Mouse (Mus musculus) kidney, postnatal 36 days (tissue): ENCODE results near the gene Cryab.
A peak's percentile ranks its signal among the peaks of the same experiment; 100 is the strongest.

Experiments used
- DNase-seq, 2 experiments: peaks; one replicate each; pipeline ENCODE4 v3.0.0; 2021 to 2022; ENCODE audit warnings: mixed read lengths in 2 of 2

Cryab gene

DNA sequence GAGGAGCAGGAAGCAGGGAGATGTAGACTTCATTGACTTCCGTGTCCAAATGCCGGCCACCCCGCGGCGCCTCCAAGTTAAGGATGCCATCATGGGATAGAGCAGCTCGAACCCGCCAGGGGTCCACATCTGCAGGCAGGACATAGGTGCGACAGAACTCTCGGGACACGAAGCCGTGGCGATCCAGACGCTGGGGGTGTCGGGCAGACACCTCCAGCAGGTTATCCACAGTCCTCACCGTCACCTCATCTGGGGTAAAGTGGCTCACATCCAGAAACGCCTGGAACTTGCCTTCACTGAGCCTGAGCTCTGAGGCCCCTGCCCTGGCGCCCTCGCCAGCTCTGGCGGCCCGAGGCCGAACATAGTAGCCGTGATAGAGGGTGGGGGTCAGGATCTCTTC, at the start of gene Cryab:
Cryab (plus strand) TSS at position 3 of the 400 bp plus-strand sequence.
- no peak for DNase-seq

DNA sequence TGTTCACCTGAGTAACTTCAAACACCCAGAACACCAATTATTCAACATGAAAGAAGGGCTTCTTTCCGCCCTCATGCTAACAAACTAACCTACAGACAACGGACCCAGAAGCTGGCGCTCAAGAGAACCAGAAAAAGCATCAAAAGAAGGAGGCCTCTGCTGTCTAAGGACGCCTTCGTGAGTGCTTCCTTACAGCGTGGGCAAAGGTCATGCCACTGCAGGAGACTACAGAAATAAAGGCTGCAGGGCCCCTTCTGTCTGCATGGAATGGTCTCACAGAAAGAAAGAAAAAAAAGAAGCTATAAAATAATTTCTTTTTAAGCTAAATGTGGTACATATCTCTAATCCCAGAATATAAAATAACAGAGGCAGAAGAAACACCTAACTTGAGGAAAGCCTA, 46.2 kb upstream of the Cryab start:
- DNase-seq, result no peak

DNA sequence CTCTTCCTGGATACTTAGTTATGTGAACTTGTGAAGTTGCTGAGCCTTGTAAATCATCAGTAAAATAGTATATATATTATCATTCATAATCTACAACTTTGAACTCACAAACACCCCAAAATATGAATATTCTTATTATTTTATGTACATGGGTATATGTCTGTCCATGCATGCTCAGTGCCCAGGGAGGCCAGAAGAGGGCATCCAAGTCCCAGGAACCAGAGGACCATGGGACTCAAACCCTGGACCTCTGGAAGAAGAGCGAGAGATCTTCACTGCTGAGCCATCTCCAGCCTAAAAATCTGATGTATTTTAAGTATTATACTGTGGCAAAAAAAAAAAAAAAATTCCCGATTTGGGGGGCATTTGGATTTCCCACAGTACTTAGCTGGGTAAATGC, 42.0 kb upstream of the Cryab start:
- peak; percentile 33 to 66 for DNase-seq

DNA sequence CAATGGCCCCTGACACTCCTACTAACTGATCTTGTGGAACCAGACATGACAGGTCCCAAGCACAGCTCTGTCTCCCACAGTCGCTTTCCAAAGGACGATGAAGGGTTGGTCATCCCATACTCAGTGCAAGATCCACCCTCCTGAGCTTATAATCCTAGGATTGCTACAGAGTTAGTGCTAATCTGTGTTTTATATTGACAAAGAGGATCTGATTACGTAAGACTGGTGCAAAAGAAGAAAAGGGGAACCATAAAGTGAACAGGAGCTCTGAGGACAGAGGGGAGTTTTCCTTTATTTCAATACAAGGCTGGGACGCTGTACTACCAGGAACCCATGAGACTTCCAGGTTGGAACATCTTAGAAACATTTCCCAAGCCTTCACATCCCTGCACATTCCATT, 39.8 kb upstream of the Cryab start:
- no peak for DNase-seq

DNA sequence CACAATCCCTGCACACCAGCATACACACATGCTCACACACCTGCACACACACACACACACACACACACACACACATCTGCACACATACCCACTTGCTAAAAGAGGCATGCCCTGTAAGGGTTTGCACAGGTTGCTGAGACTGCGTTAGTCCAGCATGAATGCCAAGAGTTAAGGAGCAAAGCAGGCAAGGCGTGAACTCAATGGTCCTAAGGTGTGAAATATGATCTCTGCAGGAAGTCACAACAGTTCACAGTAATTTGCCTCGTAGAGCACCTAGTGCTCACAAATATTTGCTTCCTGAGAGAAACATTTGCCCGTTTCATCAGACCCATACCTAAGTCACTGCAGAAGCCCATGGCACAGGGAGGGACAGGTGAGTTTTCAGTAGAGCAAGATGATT, 36.9 kb upstream of the Cryab start:
- DNase-seq, result no peak

DNA sequence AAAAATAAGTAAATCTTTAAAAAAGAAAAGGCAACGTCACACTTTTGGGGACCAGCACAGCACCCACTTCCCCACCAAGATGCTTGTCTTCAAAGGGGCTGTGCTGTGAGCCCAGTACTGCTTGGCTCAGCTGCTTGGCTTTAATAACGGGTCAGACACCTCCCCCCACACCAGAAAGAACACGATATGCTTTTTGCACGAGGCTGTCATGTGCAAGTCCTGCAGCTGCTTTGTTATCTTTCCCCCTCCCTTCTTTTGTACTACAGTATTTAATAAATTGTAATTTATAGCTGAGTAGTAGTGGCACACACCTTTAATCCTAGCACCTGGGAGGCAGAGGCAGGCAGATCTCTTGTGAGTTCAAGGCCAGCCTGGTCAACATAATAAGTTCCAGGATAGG, 32.2 kb upstream of the Cryab start:
- DNase-seq, result no peak

DNA sequence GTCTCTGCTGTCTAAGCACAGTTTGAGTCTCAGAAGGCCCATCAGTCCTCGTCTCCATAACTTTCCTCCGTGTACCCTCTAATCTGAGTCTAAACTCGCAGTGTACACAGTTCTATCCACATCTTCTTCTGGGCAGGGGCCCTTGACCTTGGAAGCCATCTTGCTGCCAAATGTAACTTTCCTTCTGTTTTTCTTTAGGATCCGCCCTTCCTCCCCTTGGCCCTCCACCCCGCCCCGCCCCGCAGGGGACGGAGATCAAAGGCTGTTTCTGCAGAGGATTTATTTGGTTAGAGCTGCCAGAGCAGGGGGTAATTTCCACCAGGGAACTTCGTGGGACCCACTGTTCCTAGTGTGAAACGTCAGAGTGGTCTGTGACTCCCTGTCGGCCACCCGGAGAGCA, 30.1 kb upstream of the Cryab start:
- peak in 1 of 2 experiments; percentile 43 for DNase-seq

DNA sequence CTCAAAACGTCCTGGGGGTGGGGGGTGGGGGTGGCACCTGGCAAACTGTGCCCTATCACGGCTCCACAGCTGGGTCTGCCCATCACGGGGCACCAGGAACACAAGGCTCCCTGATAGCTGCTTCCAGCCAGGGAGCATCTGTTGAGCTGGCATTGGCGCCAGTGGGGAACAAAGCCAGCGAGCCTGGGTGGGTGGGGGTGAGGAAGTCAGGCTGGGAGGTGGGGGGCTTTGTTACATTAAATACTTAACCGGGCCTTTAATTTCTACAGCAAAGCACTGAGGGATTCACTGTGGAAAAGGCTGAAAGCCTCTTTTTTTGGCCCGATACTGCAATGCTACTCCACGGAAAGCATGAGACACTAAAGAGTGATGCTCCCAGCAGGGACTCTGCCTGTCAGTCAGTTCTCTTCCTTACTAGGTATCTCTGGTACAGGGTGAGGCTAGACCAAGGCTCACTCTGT, 28.6 kb upstream of the Cryab start:
- no peak for DNase-seq

DNA sequence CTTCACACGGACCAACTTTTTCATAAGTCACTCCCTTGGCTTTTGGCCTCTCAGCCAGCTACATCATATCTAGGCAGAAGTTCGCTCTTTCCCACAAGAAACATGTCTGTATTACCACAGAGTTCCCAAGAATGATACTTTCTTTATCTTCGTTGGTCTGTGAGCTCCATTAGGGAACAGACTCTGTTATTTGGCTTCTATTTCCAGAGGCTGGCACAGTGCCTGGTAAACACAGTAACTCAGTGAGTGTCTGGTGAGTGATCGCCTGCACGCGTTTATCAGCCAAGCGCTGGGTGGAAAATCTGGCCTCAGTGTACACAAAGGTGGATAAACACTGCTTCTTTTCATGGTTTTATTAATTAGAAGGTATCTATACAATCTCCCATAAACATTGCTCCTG, 27.7 kb upstream of the Cryab start:
- DNase-seq, result peak; percentile 58 to 78

DNA sequence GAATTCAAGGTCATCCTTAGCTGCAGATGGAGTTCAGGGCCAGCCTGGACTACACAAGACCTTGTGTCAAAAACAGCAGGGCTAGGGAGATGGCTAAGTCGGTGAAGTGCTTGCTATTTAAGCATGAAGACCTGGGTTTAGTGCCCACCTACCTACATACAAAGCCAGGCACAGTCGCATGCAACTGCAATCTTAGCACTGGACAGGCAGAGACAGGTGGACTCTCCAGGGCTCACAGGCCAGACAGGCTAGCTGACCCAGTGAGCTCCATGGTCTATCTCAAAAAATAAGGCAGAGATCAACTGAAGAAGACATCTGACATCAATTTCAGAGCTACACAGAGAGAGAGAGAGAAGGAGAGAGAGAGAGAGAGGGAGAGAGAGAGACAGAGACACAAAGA, 27.0 kb upstream of the Cryab start:
- DNase-seq, result no peak

DNA sequence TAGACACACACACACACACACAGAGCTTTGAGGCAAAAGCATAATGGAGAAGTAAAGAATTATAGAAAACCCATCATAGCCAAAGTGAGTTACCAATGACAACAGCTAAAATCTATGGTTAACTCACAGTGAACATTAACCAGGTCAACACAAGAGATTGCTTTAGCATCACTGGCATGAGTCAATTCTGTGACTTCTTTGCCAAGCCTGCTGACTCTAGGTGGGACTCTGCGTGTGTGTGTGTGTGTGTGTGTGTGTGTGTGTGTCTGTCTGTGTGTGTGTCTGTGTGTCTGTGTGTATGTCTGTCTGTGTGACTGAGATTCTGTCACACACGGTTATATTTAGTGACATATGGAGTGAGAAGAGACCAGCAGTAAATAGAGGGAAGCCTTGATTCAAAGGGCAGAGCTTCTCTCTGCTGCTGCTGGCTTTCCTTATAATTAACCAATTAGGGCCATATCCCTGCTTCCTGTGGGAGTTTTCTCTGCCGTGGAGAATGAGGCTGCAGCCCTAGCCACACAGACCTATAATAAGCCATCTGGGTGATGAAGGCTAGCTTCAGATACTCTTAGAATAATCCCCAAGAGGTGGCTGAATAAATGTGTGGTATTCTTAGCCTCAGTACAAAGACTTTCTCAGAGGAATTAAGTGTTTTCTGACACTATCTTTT, 26.3 kb upstream of the Cryab start:
- DNase-seq, result no peak

DNA sequence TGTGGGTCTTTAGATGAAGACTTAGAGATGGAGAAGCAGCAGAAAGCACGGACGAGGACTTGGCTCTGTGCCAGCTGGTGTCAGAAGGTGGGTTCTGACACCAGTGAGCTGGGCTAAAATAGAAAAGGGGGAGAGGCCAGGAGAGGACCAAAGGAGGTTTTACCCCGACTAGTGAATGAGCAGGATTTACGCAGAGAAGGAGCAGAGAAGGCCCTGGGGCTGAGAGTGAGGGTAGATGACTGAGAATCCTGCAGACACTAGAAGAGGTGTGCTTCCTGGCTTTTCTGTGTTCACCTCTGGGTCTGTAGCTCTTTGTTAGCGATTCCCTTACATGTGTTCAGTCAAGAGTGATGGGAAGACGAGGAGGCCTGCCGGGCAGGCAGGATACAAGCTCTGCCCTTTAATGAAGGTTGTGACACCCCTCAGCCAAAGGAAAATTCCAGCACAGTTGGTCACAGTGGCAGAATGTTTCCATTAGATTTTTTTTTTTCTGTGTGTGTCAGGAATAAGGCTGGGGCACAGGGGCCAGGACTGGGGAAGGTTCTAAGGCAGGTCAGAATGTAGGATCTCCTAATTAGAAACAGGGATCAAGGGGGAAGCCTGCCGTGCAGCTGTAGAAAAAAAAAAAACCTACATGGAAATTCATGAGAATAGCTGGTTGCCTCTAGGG, 25.1 kb upstream of the Cryab start:
- DNase-seq, result no peak

DNA sequence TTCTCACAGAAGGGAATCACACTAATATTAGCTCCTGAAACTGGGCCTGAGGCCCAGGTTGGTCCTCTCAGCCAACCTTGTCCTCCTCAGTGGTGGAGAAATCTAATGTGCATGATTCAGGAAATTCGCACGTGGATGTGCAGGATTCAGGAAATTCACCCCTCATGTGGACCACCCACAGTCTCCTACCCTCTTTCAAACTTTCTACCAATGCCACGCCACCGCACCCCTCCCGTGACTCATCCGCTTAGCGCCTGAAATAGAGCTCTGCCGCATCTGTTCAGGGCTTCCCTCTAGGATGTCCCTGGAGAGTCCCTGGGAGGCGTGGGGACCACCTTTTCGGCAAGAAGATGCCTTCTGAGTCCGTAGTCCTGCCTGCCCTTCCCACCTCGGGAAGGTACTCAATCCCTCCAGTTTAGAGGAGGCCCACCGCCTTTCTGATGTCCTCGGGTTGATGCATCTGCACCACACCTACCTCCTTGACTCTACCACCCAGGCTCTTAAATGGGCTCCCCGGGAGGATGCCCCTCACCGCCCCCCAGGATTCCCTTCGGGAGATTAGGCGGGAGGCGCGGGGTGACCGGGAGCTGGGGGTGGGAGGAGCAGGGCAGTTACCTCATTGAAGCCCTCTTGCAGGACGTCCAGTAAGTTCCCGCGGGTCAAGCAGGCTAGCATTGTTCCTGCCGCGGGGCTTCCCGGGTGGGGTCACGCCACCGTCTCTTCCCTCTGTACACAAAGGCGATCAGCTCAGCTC, 23.8 kb upstream of the Cryab start:
- no peak for DNase-seq

DNA sequence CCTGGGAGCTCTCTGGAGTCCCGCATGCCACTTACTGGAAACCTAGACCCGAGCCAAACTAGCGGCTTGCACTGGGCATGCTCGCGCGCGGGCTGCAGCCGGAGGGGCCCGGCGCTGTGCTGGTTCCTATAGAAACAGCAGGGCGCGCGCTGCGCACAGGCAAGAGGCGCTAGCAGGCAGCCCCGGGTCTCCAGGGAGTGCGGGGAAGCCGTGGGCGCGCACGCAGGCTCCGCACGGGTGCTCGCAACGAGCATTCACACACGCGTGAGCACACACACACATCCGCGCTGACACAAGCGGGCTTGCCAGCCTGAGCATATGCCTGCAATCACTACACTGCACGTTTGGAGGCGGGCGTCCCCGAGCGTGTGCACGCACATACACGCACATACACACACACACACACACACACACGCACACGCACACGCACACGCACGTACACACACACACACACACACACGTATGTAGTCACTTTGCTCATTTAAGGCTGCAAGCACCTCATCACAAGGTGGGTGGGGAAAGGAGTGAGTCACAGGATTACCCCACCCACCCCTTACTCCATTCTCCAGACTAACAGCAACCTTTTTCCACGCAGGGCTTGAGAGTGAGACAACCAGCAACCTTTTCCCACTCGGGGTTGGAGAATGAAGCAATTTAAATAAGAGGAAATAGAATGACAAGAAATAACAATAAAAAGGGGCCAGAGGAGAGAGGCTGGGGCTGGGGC, 23.0 kb upstream of the Cryab start:
- peak; percentile 55 to 73 for DNase-seq

DNA sequence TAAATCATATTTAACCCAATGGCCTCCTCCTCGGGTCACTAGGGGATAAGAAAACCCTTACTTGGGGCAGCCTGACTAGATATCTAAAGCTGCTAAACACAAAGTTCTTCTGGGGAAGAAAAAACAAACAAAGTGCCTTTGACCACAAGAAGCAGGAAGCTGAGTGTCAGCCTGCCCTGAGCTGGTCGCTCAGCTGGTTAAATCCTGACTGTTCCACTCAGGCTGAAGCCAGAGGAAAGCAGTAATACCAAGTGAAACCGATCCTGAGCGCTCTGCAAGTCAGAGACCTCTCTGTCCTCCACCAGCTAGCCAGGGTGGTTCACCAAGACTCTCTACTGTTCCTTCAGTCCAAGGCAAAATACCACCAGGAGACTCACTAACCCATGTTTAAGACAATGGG, 21.5 kb upstream of the Cryab start:
- DNase-seq, result peak in 1 of 2 experiments; percentile 45

DNA sequence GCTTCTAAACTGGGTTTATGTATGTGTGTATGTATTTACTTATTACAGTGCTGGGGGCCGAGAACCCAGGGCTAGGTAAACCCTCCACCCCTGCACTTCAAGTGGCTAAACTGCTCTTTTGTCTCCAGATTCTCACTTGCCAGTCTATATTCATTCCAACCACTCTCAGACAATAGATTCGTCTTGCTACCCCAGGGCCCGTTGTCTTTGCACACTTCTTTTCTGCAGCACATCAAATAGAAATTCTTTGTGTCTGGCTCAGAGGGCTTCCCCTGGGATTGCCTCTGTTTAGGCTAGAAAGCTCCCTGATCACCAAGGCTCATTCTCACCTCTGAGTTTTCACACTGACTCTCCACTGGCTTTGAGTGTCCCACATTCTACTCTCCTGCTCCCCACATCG, 18.6 kb upstream of the Cryab start:
- DNase-seq, result no peak

DNA sequence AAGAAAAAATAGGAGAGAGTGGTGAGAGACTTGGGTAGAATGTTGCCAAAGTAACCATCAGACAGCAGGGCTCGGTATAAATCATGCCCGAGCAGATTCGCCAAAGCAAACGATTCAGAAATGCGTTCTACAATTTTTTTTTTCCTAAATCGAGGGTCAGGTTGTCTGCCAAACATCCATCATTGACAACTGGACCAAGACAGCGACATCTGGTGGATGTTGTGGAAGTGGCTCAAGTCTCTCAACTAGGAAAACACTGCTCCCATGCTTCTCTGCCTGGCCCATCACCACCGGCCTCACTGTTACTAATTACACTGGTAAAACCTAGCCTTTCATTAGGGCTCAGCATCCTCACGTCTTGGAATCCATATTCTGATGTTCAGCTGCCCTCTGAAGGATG, 16.1 kb upstream of the Cryab start:
- peak; percentile 64 to 79 for DNase-seq

DNA sequence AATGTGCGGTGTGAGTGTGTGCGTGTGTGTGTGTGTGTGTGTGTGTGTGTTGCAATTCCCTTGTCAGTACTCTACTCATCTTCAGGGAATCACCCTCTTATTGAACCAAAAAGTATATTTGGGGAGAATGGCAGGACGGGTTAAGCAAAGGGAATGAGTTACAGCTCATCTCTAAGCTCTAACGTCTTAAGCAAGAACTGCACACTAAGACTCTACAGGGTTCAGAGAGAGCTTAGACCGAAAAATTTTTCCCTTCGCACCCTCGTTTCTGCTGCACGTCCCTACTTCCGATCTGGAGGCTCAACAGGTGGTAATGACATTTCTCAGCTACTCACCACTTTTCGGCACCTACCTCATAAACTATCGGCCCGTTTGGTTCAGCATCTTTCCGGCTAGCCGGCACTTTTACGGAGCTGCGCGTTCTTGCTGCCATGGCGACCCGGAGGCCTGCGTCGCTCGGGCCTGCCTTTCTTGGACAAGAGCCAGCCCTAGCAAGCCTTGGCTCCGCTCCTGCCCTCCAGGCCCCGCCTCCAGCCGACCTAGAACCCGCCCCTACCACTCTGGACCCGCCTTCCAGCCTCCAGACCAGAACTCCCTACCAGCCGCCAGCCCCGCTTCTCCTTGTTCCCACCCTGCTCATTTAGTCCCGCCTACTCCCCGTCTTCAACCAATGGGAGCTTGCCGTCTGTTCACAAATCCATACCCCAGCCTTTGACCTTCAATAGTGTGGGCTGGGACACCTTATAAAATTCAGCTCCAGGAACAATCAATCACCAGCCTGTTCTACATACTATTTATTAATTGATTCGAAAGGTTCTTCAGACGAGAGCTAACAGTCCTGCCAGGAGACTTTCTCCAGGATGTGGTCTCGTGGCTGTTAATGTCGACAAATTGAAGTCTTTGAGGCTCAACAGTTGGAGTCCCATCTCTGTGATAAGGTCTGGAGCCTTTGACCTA, 11.9 kb upstream of the Cryab start, which contains the start of gene Dixdc1:
Dixdc1 (minus strand) TSS at position 604 of the 957 bp plus-strand sequence.
- DNase-seq, result peak; percentile 95 to 96

DNA sequence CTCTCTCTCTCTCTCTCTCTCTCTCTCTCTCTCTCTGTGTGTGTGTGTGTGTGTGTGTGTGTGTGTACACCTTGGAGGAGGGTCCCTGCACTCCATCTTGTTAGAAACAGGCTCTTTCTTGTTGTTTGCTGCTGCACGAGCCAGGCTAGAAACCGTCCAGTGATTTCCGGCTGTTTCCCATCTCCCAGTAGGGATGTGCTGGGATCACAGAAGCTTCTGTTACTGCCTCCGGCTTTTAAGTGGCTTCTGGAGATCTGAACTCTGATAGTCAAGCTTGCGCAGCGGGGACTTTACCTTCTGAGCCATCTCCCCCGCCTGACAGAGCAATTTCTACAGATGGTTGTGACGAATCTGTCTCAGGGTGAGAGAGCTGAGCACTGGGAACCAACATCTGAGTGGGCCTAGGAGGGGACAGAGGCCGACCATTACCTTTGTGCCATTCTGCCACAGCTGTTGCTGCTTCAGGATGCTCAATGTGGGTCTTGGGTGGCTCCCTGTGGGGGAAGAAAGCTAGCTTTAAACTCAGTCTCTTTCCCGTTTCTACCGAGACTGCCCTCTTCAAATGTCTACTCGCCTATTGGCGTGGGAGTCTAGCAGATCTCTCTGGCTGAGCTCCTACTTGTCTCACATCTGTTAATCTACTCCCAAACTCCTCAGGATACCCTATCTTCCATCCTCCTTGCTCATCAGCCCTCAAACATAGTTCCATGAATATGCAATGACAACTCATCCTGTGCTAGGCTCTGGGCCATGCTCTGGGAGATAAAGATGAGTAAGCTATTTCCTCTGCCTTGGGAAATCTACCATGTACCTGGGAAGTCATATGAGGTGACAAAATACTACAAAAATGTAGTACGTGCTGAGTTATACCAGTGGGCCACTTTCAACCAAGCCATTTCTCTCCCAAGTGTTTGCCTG, 10.0 kb upstream of the Cryab start:
- no peak for DNase-seq

DNA sequence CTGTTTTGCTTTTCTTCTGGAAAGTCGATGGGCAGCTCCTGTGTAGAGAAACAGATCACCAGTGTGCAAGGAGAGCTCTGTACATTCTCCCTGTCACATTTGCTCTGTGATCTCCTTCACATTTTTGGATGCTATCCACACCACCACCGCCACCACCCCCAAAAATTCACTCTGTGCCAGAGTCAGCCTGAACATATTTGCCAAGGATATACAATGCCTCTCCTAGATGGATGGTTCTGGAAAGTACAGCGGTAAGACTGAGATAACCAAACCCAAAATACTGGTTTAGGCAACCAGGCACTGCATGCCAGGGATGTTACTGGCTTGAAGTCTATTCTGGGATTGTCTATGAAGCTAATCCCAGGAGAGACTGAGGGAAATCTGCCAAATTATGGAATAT, 8.9 kb upstream of the Cryab start:
- no peak for DNase-seq

DNA sequence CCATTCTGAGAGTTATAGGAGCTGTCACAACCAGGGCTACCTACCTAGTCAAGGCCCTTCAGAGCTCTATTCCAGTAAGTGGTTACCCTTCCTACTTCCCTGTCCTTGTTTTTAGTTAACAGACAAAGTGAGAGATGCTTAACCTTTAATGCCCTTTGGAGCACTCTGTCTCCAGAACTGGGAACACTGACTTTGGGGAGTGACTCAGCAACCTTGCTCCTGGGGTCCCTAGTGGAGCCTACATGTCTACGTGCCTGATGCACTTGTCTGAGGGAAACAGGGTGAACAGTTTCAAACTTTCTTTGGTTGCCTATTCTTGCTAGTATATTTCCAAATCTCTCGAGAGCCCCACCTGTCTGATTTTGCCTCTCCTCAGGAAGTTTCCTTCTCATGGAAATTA, 8.4 kb upstream of the Cryab start:
- DNase-seq, result no peak
